Mouse (Mus musculus) cerebellum, postnatal 4 days (tissue): ENCODE data around the gene Ddx50.

Source experiments
- DNase-seq, 2 experiments: peaks; one replicate each; pipeline ENCODE4 v3.0.0; 2022; ENCODE audit warnings: low spot score in 2 of 2, mixed read lengths in 1 of 2

The Ddx50 gene

DNA sequence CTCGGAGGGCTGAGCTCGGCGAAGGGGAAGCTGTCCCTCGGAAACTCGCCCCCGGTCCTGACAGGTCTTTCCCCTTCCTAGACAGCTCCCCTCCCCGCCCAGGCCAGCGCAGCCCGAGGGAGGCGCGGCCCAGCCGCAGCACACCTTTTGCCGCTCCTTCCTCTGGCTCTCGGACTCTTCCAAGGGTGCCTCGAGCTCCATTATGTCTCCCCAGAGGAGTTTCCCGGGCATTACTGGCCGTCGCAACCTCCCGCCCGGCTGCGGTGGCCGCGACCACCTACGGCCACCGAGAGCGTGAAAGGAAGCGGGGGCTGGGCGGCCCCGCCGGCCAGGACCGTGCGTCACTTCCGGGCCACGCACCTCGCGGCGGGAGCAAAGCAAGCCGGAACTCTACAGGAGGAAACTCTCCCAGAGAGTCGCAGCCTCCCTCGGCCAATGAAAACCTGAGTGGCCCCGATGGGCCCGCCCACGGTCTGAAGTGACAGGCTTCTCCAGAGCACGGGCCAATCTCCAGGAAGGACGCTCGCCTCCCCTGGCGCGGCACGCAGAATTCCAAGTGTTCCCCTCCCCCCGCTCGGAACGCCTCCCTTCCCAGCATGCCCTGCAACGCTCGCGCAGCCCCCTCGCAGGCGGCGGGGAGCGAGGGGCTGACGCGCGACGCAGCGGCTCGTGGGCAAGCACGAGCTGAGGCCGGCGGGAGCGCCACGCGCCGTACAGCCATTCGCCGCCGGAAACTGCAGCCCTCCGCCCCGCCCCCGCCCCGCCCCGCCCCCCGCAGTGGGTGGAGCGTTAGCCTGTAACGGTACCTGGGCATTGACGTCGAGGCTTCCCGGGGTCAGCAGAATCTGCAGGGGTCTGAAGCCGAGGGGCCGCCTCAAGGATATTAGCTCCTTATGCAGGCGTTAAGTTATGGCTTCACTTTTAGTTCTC lies at the start of gene Ddx50:
Ddx50 (minus strand) TSS at position 338 of the 930 bp plus-strand sequence.
- peak; percentile 99 for DNase-seq

DNA sequence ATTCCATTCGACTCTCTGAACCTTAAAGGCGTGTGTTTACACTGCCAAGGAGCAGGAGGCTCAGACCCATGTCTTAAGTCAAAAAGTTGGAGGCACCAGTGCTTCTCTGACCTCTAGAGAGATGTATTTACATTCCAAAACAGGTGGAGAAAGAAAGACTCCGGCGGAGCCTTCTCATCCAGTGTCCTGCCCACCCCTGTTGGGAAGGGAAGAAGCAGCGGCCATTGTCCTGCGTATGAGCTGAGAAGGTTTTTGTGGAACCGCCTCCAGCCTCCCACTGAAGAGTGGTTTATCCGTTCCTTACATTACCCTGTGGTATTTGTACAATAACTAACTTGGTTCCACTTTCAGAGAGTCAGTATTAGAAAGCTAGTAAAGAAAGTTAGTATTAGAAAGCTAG lies 41.8 kb upstream of the Ddx50 start:
- DNase-seq, result no peak

DNA sequence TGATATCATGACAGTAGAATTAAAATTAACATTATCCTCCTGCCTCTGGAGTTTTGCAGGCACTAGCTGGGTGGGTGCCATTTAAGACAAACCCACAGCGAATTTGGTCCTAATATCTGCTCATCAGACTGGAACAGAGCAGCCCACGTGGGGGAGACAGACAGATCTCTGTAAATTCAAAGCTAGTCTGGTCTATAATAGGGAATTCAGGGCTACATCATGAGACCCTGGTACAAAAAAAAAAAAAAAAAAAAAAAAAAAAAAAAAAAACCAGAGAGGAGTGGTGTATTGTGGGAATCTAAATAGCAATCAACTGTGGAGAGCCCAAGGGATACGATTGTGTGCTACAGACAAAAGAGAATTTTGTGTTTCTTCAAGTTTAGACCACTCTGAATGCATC lies 41.2 kb upstream of the Ddx50 start:
- DNase-seq, result no peak

DNA sequence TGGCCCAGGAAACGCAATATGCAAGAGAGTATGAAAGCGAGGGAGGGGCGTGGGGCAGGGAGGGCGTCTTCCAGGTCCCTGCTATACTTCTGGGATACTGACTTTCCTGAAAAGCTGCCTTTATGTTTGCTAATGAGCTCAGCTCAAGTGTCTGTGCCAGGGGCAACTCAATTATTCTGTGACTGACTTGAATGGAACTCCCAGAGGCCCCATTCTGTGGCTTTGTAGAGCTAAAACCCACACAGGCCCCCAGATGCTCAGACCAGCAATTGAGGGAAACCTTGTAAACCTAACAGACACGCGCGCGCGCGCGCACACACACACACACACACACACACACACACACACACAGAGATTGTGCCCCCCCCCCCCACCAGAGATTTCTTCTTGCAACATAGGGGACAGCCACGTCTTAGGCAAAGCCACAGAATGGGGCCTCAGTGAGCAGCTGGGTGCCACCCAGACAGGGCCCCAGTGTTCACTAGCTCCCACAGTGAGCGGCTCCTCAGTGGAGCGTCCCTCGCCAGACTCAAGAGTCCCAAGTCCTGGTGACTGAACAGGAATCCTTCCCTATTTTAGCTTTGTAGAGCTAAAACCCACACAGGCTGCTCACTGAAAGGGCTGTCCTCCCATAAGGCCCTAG lies 36.1 kb upstream of the Ddx50 start:
- no peak for DNase-seq

DNA sequence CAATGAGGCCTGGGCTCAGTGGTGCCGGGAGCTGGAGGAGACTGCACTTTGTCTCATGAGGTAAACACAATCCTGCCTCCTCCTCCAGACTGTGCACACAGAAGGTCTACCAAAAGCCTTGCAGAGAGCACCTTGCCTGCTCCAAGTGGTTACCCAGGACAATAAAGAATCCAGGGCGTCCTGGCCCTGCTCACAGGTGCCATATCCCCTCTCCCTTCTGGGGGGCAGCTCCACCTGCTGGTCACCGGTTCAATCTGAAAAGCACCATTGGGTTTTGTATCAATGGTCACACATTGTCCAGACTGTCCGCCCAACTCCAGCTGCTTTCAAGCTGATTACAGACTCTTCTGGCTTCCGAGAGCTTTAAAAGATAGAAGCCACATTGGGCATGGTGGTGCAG lies 32.0 kb upstream of the Ddx50 start:
- no peak for DNase-seq

DNA sequence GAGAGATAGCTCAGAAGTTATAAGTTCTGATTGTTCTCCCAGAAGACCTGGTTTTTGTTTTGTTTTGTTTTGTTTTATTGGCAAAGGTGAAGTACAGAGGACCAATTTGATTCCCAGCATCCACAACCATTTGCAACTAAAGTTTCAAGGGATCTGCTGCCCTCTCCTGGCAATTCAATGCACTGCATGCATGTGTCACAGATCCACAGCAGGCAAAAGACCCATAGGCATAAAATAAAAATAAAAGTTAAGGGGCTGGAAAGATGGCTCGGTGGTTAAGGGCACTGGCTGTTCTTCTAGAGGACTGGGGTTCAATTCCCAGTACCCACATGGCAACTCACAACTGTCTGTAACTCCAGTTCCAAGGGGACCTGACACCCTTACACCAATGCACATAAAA lies 28.8 kb upstream of the Ddx50 start:
- no peak for DNase-seq

DNA sequence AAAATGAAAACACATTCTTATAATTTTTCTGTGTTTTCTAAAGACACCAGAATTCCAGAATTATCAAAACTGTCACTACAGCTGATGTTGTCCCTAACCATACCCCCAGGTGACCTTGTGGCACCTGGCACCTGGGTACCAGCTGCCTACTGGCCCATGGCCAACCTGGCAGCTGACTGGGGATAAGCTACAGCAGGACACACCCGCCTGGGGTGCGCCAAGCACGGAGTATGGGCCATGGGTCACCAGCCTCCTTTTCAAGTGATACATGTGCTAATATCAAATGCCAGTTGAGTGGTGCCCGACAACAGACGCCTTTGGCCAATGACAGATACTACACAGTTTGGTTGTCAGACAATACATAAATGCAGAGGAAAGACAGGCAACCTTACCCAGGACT lies 26.3 kb upstream of the Ddx50 start:
- DNase-seq, result no peak

DNA sequence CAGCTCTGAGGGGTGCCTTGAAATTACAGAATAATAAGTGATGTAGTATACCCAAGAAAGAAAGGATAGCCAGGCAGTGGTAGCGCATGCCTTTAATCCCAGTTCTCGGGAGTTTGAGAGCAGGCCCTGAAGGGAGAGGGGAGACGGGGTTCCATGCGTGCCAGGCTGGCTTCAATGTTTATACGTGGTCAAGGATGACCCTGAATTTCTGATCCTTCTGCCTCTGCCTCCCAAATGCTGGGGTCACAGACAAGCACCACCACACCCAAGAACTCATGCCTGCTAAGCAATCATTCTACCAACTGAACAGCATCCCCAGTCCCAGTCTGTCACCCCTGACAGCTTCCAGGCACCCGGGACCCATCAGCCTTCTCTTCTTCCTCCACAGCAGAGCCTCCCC lies 25.2 kb upstream of the Ddx50 start:
- DNase-seq, result no peak

DNA sequence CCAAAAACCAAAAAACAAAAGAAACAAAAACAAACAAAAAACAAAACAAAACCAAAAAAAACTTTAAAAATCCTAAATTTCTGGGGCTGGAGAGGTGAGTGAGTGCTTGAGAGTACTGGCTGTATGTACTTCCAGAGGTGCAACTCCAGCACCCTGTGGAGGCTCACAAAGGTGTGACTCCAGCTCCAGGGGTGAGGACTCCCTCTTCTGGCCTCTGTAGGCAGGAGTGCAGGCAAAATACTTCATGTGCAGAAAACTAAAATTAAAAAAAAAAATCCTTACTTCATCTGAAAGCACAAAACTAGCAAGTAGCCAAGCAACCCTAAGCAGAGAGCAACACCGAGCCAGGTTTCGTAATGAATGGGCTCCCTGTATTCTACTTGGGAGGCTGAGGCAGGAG lies 21.3 kb upstream of the Ddx50 start:
- no peak for DNase-seq

DNA sequence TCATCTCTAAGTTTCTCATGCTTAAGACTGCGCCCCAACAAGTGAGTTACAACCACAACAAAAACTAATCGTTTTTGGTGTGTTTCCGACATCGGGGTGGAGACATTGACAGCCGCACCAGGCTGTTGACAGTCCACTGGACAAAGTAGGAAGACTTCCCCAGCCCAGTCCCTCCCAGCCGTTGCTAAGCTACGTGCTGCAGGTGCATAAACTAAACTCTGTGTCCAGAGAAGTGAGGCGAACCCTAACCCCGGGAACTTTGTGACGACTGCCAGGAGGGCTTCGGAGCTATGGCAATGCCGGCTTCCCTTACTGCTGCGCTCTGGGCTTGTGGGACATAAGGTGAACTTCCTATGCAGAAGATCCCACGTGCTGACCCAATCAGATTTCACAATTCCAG lies 18.2 kb upstream of the Ddx50 start:
- no peak for DNase-seq

DNA sequence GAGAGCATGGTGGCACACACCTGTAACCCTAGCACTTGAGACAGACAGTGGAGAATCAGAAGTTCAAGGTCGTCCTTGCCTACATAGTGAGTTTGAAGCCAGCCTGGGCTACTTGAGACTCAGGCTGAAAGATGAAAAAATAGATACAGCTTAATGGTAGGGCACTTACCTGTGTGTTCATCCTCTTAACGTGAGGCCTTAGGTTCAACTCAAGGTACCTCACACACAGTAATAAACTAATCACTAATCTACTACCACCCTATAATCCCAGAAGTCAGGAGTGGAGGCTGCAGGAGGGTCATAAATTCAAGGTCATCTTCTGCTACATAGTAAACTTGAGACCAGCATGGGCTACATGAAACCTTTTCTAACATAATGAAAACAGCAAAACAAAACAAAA lies 17.4 kb upstream of the Ddx50 start:
- no peak for DNase-seq

DNA sequence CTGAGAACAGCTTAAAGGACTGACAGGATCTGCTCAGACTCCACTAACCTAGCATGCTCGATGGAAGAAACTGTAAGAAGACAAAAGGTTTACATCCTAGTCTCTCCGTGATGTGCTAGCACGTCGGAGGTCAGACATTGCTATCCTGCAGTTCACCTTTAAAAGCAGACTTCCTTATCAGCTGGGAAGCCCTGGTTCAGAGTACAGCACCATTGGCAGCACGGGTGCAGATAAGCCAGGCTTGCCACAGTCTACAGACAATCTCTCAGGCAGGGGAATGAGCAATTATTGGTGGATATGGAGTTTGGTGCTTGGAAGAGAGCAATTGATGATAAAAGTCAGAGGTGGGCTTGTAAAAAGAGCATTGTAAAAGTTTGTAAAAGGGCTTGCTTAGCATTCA lies 17.0 kb upstream of the Ddx50 start:
- DNase-seq, result no peak

DNA sequence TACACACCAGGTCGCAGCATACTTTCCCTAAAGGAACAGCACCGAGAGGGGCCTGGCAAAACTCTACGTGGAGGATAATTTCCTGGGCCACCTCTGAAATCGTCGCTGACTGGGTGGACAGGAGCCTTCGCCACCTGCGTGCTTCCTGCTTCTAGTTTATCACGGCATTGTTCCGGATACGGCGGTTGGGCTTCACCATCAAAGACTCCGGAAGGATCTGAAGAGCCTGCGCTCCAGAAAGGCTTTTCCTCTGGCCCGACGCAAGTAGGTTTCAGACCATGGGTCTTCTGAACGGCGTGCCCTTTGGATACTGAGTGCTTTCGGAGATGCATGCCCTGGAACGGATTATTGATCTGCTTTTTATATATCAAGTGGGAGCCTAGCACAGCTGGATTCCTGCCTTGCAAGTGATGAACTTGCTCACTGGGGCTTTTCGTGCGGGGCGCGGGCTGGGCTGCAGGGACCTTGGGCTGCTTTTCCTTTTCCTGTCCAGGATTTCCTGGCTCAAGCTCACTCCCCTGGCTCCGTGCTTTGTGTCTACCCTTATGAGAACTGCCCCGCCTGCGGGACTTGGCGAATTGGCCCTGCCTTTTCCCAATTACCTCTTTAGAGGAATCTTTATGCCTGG lies 14.1 kb upstream of the Ddx50 start:
- DNase-seq, result peak in 1 of 2 experiments; percentile 18

DNA sequence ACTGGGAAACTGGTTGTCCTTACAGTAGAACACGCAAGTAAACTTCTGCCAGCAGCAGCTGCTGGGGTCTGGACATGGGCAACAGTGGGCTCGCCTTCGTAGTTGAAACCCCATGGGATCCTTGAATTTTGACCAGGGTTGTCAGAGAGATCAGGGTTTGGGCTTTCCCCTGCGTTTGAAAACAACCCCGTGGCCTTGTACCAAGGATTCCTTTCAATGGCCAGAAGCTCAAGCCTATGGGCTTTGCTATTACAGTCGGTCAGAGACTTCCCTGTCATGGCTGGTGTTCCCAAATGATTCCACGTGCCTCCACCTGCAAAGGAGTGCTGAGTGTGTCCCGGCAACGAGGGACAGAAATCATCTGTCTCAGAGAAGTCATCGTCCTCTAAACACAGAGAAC lies 13.2 kb upstream of the Ddx50 start:
- peak in 1 of 2 experiments; percentile 7 for DNase-seq

DNA sequence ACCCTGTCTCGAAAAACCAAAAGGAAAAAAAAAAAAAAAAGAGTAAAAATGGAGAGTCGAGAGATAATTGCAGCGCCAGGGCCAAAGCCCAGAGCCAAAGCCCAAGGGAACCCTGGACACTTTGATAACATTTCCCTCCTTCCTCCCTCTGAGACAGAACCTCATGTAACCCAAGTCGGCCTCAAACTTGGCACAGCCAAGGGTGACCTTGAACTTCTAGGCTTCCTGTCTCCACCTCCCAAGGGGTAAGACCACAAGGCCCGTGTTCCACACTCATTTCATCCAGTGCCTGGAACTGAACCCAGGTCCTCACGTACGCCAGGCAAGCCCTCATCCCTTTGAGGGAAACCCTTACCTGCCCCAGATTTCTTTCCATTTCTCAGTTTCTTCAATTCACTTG lies 5.7 kb upstream of the Ddx50 start:
- DNase-seq, result no peak

DNA sequence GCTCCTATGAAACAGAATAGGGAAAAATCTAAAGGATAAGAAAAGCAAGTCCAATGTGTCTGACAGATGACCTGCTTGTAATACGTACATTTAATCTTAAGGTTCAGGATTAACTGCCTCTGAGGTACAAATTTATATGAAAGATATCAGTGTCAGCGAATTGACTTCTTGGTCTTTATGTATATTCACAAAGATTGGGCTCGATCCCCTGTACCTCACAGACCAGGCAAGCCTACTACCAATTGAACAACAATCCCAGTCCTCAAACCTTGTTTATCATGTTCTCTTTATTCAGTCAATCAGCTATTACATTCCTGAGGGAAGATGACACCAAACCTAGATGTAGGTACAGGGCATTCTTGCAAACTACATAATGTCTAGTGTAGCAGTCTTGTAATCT lies 943 bp upstream of the Ddx50 start:
- DNase-seq, result no peak

DNA sequence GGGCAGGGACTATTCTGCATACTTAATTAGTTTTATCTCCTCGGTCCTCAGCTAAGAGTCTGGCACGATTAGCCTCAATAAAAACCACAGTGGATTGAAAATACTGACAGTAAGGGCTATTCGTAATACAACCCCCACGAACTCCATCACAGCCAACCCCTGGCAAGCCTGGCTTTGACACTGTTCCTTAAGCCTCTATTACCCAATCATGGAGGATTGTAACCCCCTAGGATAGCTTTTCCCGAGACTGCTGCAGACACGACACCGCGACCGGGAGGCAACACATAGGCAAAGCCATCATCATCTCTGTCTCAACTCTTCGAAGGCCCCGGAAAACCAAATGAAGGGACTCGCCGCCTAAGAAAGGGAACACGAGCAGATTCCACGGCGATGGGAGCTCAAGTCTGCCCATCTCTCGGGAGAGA lies 648 bp downstream of the Ddx50 start:
- no peak for DNase-seq

DNA sequence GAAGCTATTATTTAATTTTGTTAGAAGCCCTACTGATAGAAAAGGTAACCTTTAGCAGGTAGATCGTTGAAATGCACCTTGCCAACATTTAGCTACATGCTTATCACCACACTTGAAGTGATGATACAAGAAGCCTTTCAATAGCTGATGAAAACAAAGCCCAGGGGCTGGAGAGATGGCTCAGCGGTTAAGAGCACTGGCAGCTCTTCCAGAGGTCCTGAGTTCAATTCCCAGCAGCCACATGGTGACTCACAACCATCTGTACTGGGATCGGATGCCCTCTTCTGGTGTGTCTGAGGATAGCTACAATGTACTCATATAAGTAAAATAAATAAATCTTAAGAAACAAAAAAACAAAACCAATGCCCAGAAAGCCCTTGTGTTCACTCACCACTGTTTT lies 46.9 kb downstream of the Ddx50 start:
- no peak for DNase-seq

DNA sequence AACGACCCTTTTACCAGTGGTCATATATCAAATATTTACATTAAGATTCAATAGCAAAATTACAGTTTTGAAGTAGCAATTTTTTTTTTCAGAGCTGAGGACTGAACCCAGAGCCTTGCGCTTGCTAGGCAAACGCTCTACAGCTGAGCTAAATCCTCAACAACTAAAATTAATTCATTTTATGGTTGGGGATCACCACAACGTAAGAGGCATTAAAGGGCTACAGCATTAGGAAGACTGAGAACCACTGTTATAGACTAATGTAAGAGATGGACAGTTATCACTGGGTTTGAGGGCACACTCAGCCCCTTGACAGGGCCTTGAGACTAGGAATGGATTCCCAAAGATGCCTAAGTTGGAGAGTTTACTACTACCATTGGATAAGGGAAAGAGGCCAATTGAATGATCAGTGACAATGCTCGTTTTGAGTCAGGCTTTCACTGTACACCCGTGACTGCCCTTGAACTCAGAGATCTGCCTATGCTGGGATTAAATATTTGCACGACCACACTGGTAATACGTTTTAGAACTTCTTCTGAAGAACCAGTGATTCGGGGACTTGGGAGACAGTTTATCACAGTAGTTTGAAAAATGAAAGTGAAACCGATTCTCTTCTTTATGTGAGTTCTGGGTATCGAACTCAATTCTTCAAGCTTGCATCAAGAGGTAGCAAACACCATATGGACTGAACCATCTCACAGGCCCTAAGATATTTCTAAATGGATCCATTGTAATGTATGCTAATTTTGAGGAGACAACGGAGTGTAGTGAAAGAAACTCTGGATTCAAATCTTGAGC lies 47.6 kb downstream of the Ddx50 start:
- no peak for DNase-seq

DNA sequence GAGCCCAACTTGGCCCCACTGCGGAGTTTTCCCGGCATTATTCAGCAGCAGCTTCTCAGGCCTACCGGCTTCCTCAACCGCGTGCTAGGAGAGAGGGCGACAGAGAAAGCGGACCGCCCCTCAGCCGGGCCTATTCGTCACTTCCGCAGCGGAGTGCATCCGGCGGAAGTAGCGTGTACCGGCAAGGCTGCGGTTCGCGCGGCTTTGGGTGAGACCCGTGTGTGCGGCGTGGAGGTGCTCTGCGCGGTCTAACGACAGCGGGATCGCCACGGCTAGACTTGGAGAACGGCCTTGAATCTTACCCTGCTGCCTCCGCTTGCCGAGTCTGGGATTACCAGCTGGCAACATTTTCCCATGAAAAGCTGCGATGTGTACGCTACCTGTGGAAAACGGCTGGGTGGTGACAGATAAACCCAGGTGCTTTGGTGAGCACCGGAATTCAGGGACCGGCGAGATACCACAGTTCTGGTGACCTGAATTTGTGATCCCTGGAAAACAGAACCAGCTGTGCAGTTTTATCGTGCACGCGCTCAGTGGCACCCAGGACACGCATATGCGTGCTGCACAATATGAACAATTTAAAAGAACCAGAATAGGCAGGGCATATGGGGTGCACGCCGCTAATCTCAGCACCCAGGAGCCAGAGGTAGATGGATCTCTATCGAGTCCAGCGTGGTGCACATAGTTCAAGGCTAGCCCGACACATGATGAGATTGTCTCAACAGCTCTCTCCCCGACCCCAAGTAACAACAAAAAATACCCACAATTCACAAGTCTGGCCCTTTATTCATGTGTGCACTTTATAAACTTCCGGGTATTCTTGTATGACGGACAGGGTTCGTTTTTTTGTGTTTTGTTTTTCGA lies 48.6 kb downstream of the Ddx50 start, which contains the start of gene Ddx21:
Ddx21 (minus strand) TSS at position 105 of the 864 bp plus-strand sequence.
- peak; percentile 60 to 87 for DNase-seq

DNA sequence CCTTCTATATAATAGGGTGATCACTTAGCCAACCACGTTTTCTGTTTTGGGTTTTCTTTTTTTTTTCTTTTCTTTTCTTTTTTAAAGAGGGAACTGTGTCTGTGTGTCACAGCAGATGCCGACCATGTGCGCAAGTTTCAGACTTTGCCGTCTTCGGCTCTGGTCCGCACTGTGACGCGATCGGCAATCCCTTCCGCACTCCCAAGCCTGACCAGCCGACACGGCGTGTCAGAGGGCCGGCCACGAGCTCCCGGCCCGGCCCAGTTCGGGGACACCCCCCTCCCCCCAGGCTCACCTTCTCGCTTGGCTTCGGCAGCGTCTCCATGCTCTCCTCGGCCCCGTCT lies 49.2 kb downstream of the Ddx50 start:
- DNase-seq, result no peak
